Mouse (Mus musculus) midbrain, embryonic 13.5 days (tissue): Measurements from ENCODE around the gene Clp1. TPM values are rescaled to one million over a fixed set of nuclear protein-coding genes. Genes with fewer than 3 reads are reported as not detected.

Source experiments
- ATAC-seq: fragments of 200-750 bp; cut with Nextera tagmentation; 2 replicates; pipeline ENCODE4 v1.8.0; 2017; ENCODE audit warnings: mild to moderate bottlenecking, moderate TSS enrichment, moderate library complexity
- H3K27ac ChIP-seq: fragments of 300-500 bp; sonication (generic); 2 replicates; pipeline ENCODE4 v1.5.1; 2015; ENCODE audit warnings: inconsistent platforms, mild to moderate bottlenecking, moderate library complexity
- H3K27me3 ChIP-seq: fragments of 300-500 bp; sonication (generic); 2 replicates; pipeline ENCODE4 v1.6.1; 2015; ENCODE audit warnings: mild to moderate bottlenecking, inconsistent platforms
- H3K36me3 ChIP-seq: fragments of 300-500 bp; sonication (generic); 2 replicates; pipeline ENCODE4 v1.6.1; 2015; ENCODE audit warnings: mild to moderate bottlenecking, inconsistent platforms
- H3K4me1 ChIP-seq: fragments of 300-500 bp; sonication (generic); replicated peaks from 2 replicates; pipeline ENCODE4 v1.6.1; 2015; ENCODE audit warnings: inconsistent platforms
- H3K4me2 ChIP-seq: fragments of 300-500 bp; sonication (generic); replicated peaks from 2 replicates; pipeline ENCODE4 v1.6.1; 2015; ENCODE audit warnings: moderate library complexity, mild to moderate bottlenecking, inconsistent platforms
- H3K4me3 ChIP-seq: fragments of 300-500 bp; sonication (generic); replicated peaks from 2 replicates; pipeline ENCODE4 v1.5.1; 2015; ENCODE audit warnings: mild to moderate bottlenecking, inconsistent platforms
- H3K9ac ChIP-seq: fragments of 300-500 bp; sonication (generic); replicated peaks from 2 replicates; pipeline ENCODE4 v1.6.1; 2015; ENCODE audit warnings: mild to moderate bottlenecking, inconsistent platforms
- H3K9me3 ChIP-seq: fragments of 300-500 bp; sonication (generic); 2 replicates; pipeline ENCODE4 v1.6.1; 2016; ENCODE audit warnings: mild to moderate bottlenecking, inconsistent platforms
- WGBS: fragments of 180-500 bp; shearing (Covaris S2); methylation state at CpG from one replicate; pipeline ENCODE4 v1.1.7; 2015; 5-methylcytosine and 5-hydroxymethylcytosine counted together
- polyA plus RNA-seq: library from polyadenylated mRNA; unstranded; fragments of >200 nt; fragmentation: Nextera tagmentation; extraction: Ambion mirVana; gene quantifications from 2 replicates; pipeline ENCODE4 v1.2.1, GENCODE M21; 2015

The Clp1 gene
- polyA plus RNA-seq, result 32.8 and 34.5 TPM in 2 replicates

DNA sequence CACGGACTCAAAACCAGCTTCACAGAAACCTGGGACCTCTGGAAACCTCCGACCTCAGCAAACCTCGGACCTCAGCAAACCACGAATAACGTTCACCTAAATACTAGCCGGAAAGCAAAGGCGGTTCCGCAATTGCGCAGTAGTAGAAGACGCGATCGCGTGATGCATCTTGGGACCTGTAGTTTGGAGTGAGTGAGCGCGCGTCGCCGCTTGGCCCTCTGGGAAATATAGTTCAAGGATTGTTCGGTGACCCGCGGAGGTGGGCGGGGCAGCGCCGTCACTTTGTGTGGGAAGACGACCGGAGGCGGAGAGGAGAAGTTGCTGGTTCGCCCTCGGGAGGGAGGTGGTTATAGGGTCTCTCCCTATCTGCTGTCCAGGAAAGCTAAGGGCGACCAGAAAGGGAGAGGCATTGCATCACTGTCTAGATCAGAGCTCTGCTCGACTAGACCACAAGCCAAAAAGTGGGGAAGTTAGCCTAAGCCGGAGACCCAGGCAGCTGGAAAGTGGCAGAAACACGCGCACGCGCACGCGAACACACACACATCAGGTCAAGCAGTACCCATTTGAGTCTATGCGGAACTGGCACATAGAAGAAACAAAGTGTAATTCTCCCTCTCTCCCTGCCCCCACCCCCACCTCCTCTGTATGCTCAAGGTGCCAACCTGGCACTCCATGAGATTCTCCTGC lies at the start of gene Clp1:
Gene Clp1 (minus strand): TSS at position 179 of the 687 bp plus-strand sequence.
- Histone ChIP-seq H3K4me3 (peak within 1 kb of the TSS; percentile 66), H3K4me1 (peaks cover 28% of the 10 kb centered on the region), H3K27me3 (no peaks in the 10 kb centered on the region), H3K9me3 (no peaks in the 10 kb centered on the region), H3K36me3 (peaks cover 23% of the 10 kb centered on the region), H3K9ac (peak within 1 kb of the TSS; percentile 69), H3K27ac (peak within 1 kb of the TSS; percentile 80), H3K4me2 (peak within 1 kb of the TSS; percentile 76)
- ATAC-seq, result peak; percentile 97
- WGBS, result under 1% methylated on average over 39 of the region's 39 CpGs

DNA sequence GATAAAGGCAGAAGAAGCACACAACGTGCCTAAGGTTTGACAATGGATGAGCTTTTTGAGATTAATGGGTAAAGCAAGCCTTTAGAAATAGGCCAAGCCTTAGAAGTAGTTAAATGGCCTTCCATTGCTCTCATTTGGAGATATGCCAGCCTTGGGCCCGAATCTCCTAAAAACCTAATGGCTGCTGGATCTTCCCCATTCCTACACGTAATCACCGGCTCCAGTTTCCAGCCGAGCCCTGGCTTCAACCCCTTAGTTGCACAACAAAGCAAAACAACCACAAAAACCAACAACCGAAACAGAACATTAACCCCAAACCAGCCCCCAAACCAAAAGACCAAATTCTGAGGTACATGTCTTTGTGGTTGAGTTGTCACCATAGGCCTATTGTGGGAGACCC lies 48.5 kb upstream of the Clp1 start:
- Histone ChIP-seq H3K36me3 (no peaks in the 10 kb centered on the region), H3K4me3 (no peak overlapping the region), H3K27me3 (no peaks in the 10 kb centered on the region), H3K4me1 (peaks cover 20% of the 10 kb centered on the region), H3K27ac (peak overlapping the region; percentile 70), H3K4me2 (no peak overlapping the region), H3K9me3 (no peaks in the 10 kb centered on the region), H3K9ac (no peak overlapping the region)
- no peak for ATAC-seq
- WGBS, result 83% methylated on average over 6 of the region's 6 CpGs

DNA sequence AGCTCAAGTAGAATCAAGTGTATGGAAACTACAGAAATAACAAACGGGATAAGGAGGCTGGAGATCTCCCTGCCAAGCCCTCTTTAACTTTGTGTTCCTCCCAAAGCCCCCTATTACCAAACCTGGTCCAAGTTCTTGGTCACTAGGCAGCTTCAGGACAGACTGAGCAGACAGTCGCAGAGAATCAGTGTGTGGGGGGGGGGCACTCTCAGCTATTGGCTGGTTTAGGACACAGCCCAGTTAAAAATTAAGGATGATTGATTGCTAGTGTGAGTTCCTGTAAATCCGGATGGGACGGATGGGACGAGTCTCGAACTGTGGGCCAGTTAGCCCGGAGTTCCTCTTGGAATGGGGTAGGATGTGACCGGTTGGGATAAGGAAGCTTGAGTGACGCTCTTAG lies 48.1 kb upstream of the Clp1 start, which contains the start of gene Serping1:
Gene Serping1 (minus strand): TSS at position 204 of the 400 bp plus-strand sequence.
- peak; percentile 51 for ATAC-seq

DNA sequence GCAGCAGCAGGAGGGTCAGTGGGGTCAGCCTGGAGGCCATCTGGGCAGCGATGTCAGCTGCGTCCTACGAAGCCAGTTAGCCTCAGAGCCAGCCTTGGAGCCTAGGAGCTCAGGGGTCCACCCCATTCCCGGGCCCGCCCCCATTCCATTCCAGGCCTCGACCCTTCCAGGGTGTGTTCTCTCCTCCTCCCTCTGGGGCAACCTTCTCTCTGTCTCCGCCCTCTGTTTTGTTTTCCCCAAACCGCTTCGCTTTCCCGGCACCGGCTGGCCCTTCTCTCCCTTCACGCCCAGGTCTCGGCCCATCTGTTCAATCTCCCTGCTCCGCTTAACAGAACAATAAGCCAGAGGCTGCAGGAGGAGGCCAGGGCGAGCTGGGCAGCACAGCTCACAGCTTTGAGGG lies 47.6 kb upstream of the Clp1 start:
- ATAC-seq, result peak; percentile 95
- H3K9me3 ChIP-seq, result no peaks in the 10 kb centered on the region
- H3K4me3 ChIP-seq, result peak overlapping the region; percentile 33
- peaks cover 20% of the 10 kb centered on the region for H3K4me1 ChIP-seq
- WGBS, result 0% methylated on average over 12 of the region's 15 CpGs
- peak overlapping the region; percentile 70 for H3K27ac ChIP-seq
- peak overlapping the region; percentile 53 for H3K4me2 ChIP-seq
- no peaks in the 10 kb centered on the region for H3K27me3 ChIP-seq
- peak overlapping the region; percentile 48 for H3K9ac ChIP-seq
- H3K36me3 ChIP-seq, result peaks cover 5% of the 10 kb centered on the region; the same call in 1 of the 2 replicates

More for the DNA sequence above, 48.1 kb upstream of the Clp1 start, which contains the start of gene Serping1:
- Histone ChIP-seq H3K27ac (peak within 1 kb of the TSS; percentile 70), H3K4me2 (peak within 1 kb of the TSS; percentile 53), H3K4me1 (peaks cover 20% of the 10 kb centered on the region), H3K9ac (peak within 1 kb of the TSS; percentile 48), H3K9me3 (no peaks in the 10 kb centered on the region), H3K4me3 (peak within 1 kb of the TSS; percentile 33), H3K27me3 (no peaks in the 10 kb centered on the region), H3K36me3 (no peaks in the 10 kb centered on the region)
- 67% methylated on average over 9 of the region's 9 CpGs for WGBS

DNA sequence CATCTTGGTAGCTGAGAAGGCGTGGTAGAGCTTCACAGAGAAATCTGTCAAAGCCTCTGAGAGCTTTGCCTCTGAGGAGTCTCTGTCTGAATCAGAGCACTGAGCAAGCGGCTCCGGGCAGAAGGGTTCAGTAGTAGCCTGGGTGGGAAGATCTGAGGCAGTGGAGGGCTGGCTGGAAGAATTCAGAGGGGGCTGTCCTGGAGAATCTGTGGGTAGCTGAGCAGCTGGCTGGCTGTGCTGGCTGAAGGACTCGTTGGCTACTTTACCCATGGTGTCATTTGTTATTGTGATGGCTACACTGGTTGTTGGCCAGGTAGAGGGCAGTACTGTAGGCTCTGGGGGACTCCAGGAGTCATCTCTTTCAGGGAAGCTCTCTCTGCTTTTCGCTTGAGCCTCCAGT lies 46.0 kb upstream of the Clp1 start:
- no peak overlapping the region for H3K4me2 ChIP-seq
- ATAC-seq, result no peak
- WGBS, result 86% methylated on average over 5 of the region's 5 CpGs

DNA sequence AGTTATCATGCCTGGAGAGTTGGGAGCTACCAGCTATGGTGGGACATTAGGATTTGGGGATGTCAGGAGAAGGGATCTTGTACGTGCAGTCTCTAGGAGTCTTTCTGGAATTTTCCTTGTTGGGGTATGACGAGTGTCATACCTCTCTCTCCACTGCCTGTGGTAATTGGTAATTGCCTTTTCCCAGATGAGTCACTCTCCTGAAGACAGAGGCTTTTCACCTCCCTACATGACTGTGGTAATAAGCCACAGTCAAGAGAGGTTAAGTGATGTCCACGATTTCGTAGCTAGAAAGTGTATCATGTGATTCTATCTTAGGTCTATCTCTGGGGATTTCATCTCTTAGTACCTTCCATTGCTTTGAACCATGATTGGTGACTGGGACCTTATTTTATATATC lies 45.3 kb upstream of the Clp1 start:
- Histone ChIP-seq H3K4me1 (peaks cover 20% of the 10 kb centered on the region), H3K4me2 (no peak overlapping the region), H3K4me3 (no peak overlapping the region), H3K9me3 (no peaks in the 10 kb centered on the region), H3K27me3 (no peaks in the 10 kb centered on the region), H3K27ac (no peak overlapping the region), H3K36me3 (peaks cover 5% of the 10 kb centered on the region; the same call in 1 of the 2 replicates), H3K9ac (no peak overlapping the region)
- no peak for ATAC-seq
- WGBS, result 93% methylated on average over 4 of the region's 4 CpGs

More for the DNA sequence above, 46.0 kb upstream of the Clp1 start:
- Histone ChIP-seq H3K9ac (no peak overlapping the region), H3K4me1 (peaks cover 20% of the 10 kb centered on the region), H3K36me3 (peaks cover 5% of the 10 kb centered on the region; the same call in 1 of the 2 replicates), H3K9me3 (no peaks in the 10 kb centered on the region), H3K27ac (no peak overlapping the region), H3K27me3 (no peaks in the 10 kb centered on the region), H3K4me3 (no peak overlapping the region)

DNA sequence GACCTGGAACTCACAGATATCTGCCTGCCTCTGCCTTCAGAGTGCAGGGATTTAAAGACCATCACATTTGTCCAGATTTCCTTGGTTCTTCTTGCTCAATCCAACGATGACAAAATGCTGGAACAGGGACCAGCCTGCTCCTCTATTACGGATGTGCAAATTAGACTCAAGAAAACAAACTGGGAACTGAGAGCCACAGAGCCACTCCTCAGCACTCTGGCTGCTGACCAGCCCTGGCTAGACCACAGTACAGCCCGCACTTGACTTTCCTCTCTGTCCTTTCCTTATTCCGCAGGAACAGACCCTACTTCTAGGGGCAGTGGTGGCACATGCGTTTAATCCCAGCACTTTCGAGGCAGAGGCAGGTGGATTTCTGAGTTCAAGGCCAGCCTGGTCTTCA lies 43.4 kb upstream of the Clp1 start:
- no peak for ATAC-seq
- no peaks in the 10 kb centered on the region for H3K9me3 ChIP-seq
- no peak overlapping the region for H3K27ac ChIP-seq
- H3K4me1 ChIP-seq, result peaks cover 20% of the 10 kb centered on the region
- H3K36me3 ChIP-seq, result peaks cover 10% of the 10 kb centered on the region
- no peaks in the 10 kb centered on the region for H3K27me3 ChIP-seq
- no peak overlapping the region for H3K4me2 ChIP-seq
- 83% methylated on average over 6 of the region's 6 CpGs for WGBS
- H3K9ac ChIP-seq, result no peak overlapping the region
- H3K4me3 ChIP-seq, result no peak overlapping the region

DNA sequence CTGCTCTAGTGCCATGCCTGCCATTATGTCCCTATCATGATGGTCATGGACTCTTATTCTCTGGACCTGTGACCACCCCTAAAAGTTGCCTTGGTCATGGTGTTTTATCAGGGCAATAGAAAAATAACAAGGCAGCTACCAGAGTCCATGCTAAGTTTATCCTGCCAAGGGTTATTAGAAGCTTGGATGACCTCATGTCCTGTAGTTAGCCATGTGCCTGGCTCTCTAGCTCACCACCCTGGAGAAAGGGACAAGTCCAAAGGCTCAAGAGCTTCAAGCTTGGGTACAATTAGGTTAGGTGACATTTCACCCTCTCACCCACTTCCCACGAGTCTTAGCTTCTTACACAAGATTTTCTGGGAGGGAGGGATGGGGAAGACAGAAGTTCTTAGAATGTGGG lies 35.7 kb upstream of the Clp1 start:
- no peaks in the 10 kb centered on the region for H3K4me1 ChIP-seq
- no peak overlapping the region for H3K27ac ChIP-seq
- H3K9ac ChIP-seq, result no peak overlapping the region
- no peak for ATAC-seq
- peaks cover 16% of the 10 kb centered on the region; the same call in 1 of the 2 replicates for H3K36me3 ChIP-seq
- no peaks in the 10 kb centered on the region for H3K9me3 ChIP-seq
- H3K4me3 ChIP-seq, result no peak overlapping the region
- no peaks in the 10 kb centered on the region for H3K27me3 ChIP-seq
- H3K4me2 ChIP-seq, result no peak overlapping the region
- 57% methylated on average over 1 of the region's 1 CpGs for WGBS

DNA sequence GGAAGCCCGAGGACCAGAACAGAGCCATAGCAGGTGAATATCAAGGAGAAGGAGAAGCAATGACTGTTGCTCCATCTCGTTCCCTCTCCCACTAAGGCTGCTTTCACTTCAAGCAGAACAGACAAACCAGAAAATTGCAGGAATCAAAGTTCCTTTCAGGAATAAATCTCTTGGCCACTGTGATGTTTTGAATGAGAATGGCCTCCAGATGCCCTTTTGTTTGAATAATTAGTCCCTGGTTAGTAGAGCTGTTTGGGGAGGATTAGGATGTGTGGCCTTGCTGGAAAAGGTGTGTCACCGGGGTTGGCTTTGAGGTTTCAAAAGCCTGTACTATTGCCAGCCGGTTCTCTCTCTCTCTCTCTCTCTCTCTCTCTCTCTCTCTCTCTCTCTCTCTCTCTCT lies 35.1 kb upstream of the Clp1 start:
- H3K9me3 ChIP-seq, result no peaks in the 10 kb centered on the region
- H3K4me2 ChIP-seq, result no peak overlapping the region
- WGBS, result 36% methylated on average over 4 of the region's 4 CpGs
- peaks cover 16% of the 10 kb centered on the region; the same call in 1 of the 2 replicates for H3K36me3 ChIP-seq
- no peaks in the 10 kb centered on the region for H3K27me3 ChIP-seq
- H3K9ac ChIP-seq, result no peak overlapping the region
- no peaks in the 10 kb centered on the region for H3K4me1 ChIP-seq
- no peak overlapping the region for H3K4me3 ChIP-seq
- no peak overlapping the region for H3K27ac ChIP-seq
- ATAC-seq, result no peak

DNA sequence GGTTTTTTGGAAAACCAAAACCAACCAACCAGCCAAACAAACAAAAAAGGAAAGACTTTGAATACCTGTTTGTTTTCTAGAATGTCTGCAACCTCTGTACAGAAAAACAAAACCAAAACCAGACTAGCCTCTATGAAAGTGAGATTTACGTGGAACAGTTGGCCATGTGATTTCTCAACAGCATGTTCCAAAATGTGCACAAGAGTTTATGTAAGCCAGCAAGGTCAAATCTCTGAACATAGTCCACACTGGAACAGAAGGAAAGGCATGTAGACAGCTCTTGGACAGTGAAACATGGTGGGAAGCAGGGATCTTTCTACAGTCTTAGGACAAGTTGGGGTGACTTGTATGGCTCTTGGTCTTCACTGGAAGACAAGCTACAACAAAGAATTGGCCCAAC lies 34.7 kb upstream of the Clp1 start:
- Histone ChIP-seq H3K4me1 (no peaks in the 10 kb centered on the region), H3K4me3 (no peak overlapping the region), H3K4me2 (no peak overlapping the region), H3K27me3 (no peaks in the 10 kb centered on the region), H3K27ac (no peak overlapping the region), H3K9ac (no peak overlapping the region), H3K9me3 (no peaks in the 10 kb centered on the region), H3K36me3 (peaks cover 16% of the 10 kb centered on the region; the same call in 1 of the 2 replicates)
- WGBS, result 93% methylated on average over 1 of the region's 1 CpGs
- ATAC-seq, result no peak

DNA sequence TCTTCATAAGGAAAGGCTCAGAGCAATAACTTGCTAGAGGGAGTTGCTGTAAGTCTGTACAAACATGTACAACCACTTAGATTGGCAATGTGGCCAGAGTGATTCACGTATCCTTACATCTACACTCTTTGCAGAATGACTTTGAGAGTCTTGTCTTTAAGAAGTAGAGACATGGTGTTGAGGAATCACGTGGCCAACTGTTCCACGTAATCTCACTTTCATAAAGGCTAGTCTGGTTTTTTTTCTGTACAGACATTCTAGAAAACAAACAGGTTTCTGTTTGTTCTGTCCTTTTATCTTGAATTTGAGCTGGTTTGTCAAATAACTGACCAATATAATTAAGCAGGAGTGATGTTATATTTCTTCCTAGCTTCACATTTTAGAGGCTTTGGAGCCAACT lies 34.2 kb upstream of the Clp1 start:
- Histone ChIP-seq H3K36me3 (peaks cover 12% of the 10 kb centered on the region; the same call in 1 of the 2 replicates), H3K4me1 (no peaks in the 10 kb centered on the region), H3K9ac (no peak overlapping the region), H3K27me3 (no peaks in the 10 kb centered on the region), H3K9me3 (no peaks in the 10 kb centered on the region), H3K27ac (no peak overlapping the region), H3K4me3 (no peak overlapping the region), H3K4me2 (no peak overlapping the region)
- no peak for ATAC-seq
- WGBS, result 83% methylated on average over 3 of the region's 3 CpGs

DNA sequence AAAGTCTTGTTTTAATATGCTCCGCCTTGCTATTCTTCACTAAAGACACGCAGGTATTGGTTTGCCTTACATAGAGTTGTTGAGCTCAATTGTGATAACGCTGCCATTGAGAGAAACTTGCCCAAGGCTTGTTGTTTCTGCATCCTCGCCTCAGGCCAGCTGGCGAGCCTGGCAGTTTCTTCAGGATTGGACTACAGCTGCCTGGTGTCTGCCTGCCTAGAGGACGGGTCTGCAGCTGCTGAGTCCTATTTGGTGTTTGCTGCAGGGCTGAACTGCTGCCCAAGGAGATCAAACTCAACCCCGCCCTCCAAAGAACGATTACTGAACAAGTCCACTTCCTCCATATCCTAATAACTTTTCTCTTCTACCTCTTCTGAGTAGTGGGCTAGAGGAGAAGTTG lies 33.6 kb upstream of the Clp1 start:
- Histone ChIP-seq H3K4me1 (no peaks in the 10 kb centered on the region), H3K9ac (no peak overlapping the region), H3K27ac (no peak overlapping the region), H3K27me3 (no peaks in the 10 kb centered on the region), H3K4me2 (no peak overlapping the region), H3K36me3 (peaks cover 12% of the 10 kb centered on the region; the same call in 1 of the 2 replicates), H3K9me3 (no peaks in the 10 kb centered on the region), H3K4me3 (no peak overlapping the region)
- WGBS, result 78% methylated on average over 8 of the region's 8 CpGs
- ATAC-seq, result no peak
